Mouse (Mus musculus) midbrain, embryonic 10.5 days (tissue): Measurements from ENCODE around the gene Ptpn1. TPM values are rescaled to one million over a fixed set of nuclear protein-coding genes. Genes with fewer than 3 reads are reported as not detected.

Experiments
- polyA plus RNA-seq: library from polyadenylated mRNA; unstranded; fragments of >200 nt; fragmentation: Nextera tagmentation; extraction: Ambion mirVana; gene quantifications from 2 replicates; pipeline ENCODE4 v1.2.1, GENCODE M21; 2016

Ptpn1 gene
- polyA plus RNA-seq, 1 experiment from 2014 or later, result 79.2 TPM

Other genes with a start within 250 kb of the Ptpn1 start
- gene Cebpb, start 243.1 kb upstream of the Ptpn1 start, polyA plus RNA-seq, result 0.30 and 0.48 TPM in 2 replicates
- gene Tmem189, start 242.2 kb upstream of the Ptpn1 start, polyA plus RNA-seq, result 35.7 and 35.8 TPM in 2 replicates
- gene Ripor3, start 78.6 kb downstream of the Ptpn1 start, polyA plus RNA-seq, result 0.86 and 0.97 TPM in 2 replicates
- 6.9 and 7.5 TPM in 2 replicates for gene Pard6b, start 148.9 kb downstream of the Ptpn1 start, polyA plus RNA-seq